Mouse (Mus musculus) hindbrain, postnatal 0 days (tissue): ENCODE measurements around the gene Rbmx2. TPM values are rescaled to one million over a fixed set of nuclear protein-coding genes. Genes with fewer than 3 reads are reported as not detected.

Source experiments
- ATAC-seq: fragments of 200-750 bp; cut with Nextera tagmentation; 2 replicates; pipeline ENCODE4 v1.8.0; 2017; ENCODE audit warnings: mild to moderate bottlenecking, moderate TSS enrichment, moderate library complexity
- DNase-seq: peaks from one replicate; pipeline ENCODE4 v3.0.0-alpha.2; 2015; ENCODE audit warnings: low spot score
- H3K27ac ChIP-seq: fragments of 300-500 bp; sonication (generic); 2 replicates; pipeline ENCODE4 v1.5.1; 2014; ENCODE audit warnings: mild to moderate bottlenecking
- H3K27me3 ChIP-seq: fragments of 300-500 bp; sonication (generic); 2 replicates; pipeline ENCODE4 v1.6.1; 2014; ENCODE audit warnings: low read length, mixed read lengths; ENCODE audit not compliant: insufficient read depth
- H3K36me3 ChIP-seq: fragments of 300-500 bp; sonication (generic); 2 replicates; pipeline ENCODE4 v1.6.1; 2014; ENCODE audit warnings: low read length, mixed read lengths; ENCODE audit not compliant: insufficient read depth
- H3K4me1 ChIP-seq: fragments of 300-500 bp; sonication (generic); 2 replicates; pipeline ENCODE4 v1.6.1; 2014; ENCODE audit warnings: antibody characterized with exemption, low read length, mixed read lengths; ENCODE audit not compliant: insufficient read depth
- H3K4me2 ChIP-seq: fragments of 300-500 bp; sonication (generic); 2 replicates; pipeline ENCODE4 v1.6.1; 2014; ENCODE audit warnings: low read depth, mild to moderate bottlenecking, low read length, moderate library complexity, mixed read lengths
- H3K4me3 ChIP-seq: fragments of 300-500 bp; sonication (generic); 2 replicates; pipeline ENCODE4 v1.5.1; 2014; ENCODE audit warnings: low read length
- H3K9ac ChIP-seq: fragments of 300-500 bp; sonication (generic); replicated peaks from 2 replicates; pipeline ENCODE4 v1.6.1; 2014; ENCODE audit warnings: mild to moderate bottlenecking, low read length, moderate library complexity, mixed read lengths
- H3K9me3 ChIP-seq: fragments of 300-500 bp; sonication (generic); 2 replicates; pipeline ENCODE4 v1.6.1; 2016; ENCODE audit warnings: low read length, mixed read lengths
- CTCF ChIP-seq: IDR thresholded peaks from 2 replicates; pipeline ENCODE4 v1.5.1; 2016; ENCODE audit warnings: antibody characterized with exemption, control low read depth, low read depth
- WGBS: fragments of 180-500 bp; shearing (Covaris S2); extraction: QIAGEN DNeasy Blood & Tissue Kit; methylation state at CpG from one replicate; pipeline ENCODE4 v1.1.7; 2014; 5-methylcytosine and 5-hydroxymethylcytosine counted together
- polyA plus RNA-seq: library from polyadenylated mRNA; unstranded; fragments of >200 nt; fragmentation: Nextera tagmentation; extraction: Ambion mirVana; gene quantifications from 2 replicates; pipeline ENCODE4 v1.2.1, GENCODE M21; 2015
- total RNA-seq: library from RNA; depleted of rRNA; stranded (reverse); fragments of >200 nt; gene quantifications from 2 replicates; pipeline ENCODE4 v1.2.3, GENCODE M21; 2014; rRNA removed

Gene Rbmx2
- total RNA-seq: 4.9 and 6.0 TPM in 2 replicates
- polyA plus RNA-seq: 23.7 and 28.2 TPM in 2 replicates

- Histone ChIP-seq H3K9me3 (no peaks in the 10 kb centered on the region), H3K27me3 (no peaks in the 10 kb centered on the region), H3K27ac (no peak within 1 kb of the TSS), H3K9ac (peak within 1 kb of the TSS; percentile 49), H3K4me1 (no peaks in the 10 kb centered on the region), H3K4me2 (peak within 1 kb of the TSS; percentile 52), H3K36me3 (no peaks in the 10 kb centered on the region), H3K4me3 (peak within 1 kb of the TSS; percentile 53)
- TF ChIP-seq CTCF: no peak
- 25% methylated on average over 42 of the region's 42 CpGs for WGBS
- peak; percentile 95 for DNase-seq
- peak; percentile 99 for ATAC-seq
Observed at GRCm38 (mm10) chrX:48694864-48695371, at the start of gene Rbmx2. Rbmx2 (plus strand) TSS chrX:48695004.

GRCm38 (mm10) chrX:48666807-48667206, 28.0 kb upstream of the Rbmx2 start:
- Histone ChIP-seq H3K27ac (no peak overlapping the region), H3K4me3 (no peak overlapping the region), H3K4me2 (no peak overlapping the region), H3K9ac (no peak overlapping the region), H3K9me3 (no peaks in the 10 kb centered on the region), H3K27me3 (no peaks in the 10 kb centered on the region), H3K36me3 (no peaks in the 10 kb centered on the region), H3K4me1 (no peaks in the 10 kb centered on the region)
- TF ChIP-seq CTCF: no peak
- 30% methylated on average over 6 of the region's 6 CpGs for WGBS
- DNase-seq (peak; percentile 24), ATAC-seq (peak; percentile 55)

DNA sequence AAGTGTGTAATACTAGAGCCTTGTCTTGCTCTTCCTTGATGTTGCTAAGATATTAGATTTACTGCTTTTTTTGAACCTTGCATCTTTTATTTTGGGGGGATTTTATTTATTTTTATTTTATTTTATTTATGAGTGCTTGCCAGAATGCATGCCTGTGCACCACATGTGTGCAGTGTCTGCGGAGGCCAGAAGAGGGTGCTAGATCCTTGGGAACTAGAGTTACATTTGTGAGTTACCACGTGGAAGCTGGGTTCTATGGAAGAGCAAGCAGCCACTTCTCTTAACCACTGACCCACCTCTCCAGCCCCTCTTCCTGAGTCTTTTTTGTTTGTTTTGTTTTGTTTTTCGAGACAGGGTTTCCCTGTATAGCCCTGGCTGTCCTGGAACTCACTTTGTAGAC, 25.2 kb upstream of the Rbmx2 start:
- DNase-seq (no peak), ATAC-seq (no peak)
- H3K9ac ChIP-seq: no peak overlapping the region
- H3K9me3 ChIP-seq: no peaks in the 10 kb centered on the region
- no peak overlapping the region for H3K4me2 ChIP-seq
- TF ChIP-seq CTCF: no peak; the same call in 1 of the 2 replicates
- H3K27ac ChIP-seq: no peak overlapping the region
- H3K27me3 ChIP-seq: no peaks in the 10 kb centered on the region
- no peaks in the 10 kb centered on the region for H3K4me1 ChIP-seq
- H3K36me3 ChIP-seq: no peaks in the 10 kb centered on the region
- WGBS: 65% methylated on average over 3 of the region's 3 CpGs
- no peak overlapping the region for H3K4me3 ChIP-seq

DNA sequence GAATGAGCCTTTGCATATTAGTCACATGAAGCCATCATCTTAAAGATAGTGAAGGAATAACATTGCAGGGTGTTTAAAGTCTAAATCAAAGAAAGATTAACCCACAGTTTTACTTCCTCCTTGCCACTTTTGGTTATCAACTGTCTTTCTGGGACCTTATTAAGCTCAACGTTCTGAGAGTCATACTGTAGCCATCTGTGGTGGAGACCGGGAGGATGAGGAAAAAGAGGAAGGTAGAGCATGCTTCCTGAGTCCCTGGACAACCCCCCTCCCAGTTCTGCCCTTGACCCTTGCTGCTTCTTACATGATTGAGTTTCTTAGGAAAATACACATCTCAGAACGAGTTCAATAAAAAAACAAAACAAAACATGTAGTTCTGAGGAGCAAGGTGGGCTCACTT, 23.1 kb upstream of the Rbmx2 start:
- Histone ChIP-seq H3K4me2 (no peak overlapping the region), H3K27me3 (no peaks in the 10 kb centered on the region), H3K9me3 (no peaks in the 10 kb centered on the region), H3K4me3 (no peak overlapping the region), H3K36me3 (no peaks in the 10 kb centered on the region), H3K9ac (no peak overlapping the region), H3K27ac (no peak overlapping the region), H3K4me1 (no peaks in the 10 kb centered on the region)
- WGBS: 74% methylated on average over 3 of the region's 3 CpGs
- ATAC-seq (no peak), DNase-seq (no peak)
- no peak for TF ChIP-seq CTCF

GRCm38 (mm10) chrX:48674171-48674570, 20.6 kb upstream of the Rbmx2 start, which contains the start of gene Gpr119:
Gpr119 (minus strand) TSS chrX:48674478.
- H3K9ac ChIP-seq: no peak within 1 kb of the TSS
- no peaks in the 10 kb centered on the region for H3K36me3 ChIP-seq
- H3K9me3 ChIP-seq: no peaks in the 10 kb centered on the region
- no peak within 1 kb of the TSS for H3K4me2 ChIP-seq
- 50% methylated on average over 4 of the region's 4 CpGs for WGBS
- no peak within 1 kb of the TSS for H3K27ac ChIP-seq
- no peaks in the 10 kb centered on the region for H3K27me3 ChIP-seq
- TF ChIP-seq CTCF: no peak
- peak; percentile 18 for DNase-seq
- no peaks in the 10 kb centered on the region for H3K4me1 ChIP-seq
- H3K4me3 ChIP-seq: no peak within 1 kb of the TSS
- no peak for ATAC-seq

DNA sequence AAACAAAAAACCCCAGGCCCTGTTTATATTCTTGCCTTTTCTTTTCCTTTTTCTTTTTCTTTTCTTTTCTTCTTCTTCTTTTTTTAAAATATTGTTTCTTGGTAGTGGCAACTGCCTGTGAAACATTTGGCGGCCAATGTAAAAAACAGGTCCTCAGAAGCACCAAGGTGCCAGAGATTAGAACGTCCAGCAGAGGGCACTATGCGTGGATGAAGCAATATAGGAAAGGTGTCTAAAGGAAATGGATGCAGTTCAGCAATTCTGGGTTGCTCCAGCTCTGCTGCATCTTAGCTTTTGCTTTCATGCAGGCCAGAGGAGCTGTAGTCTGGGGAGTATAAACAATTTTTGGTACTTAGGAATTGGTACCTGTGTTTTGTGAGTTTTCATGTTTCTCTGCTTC, 11.4 kb upstream of the Rbmx2 start:
- H3K4me3 ChIP-seq: no peak overlapping the region
- H3K9ac ChIP-seq: no peak overlapping the region
- no peaks in the 10 kb centered on the region for H3K9me3 ChIP-seq
- peak; percentile 69 for TF ChIP-seq CTCF
- 26% methylated on average over 3 of the region's 3 CpGs for WGBS
- ATAC-seq: no peak
- H3K36me3 ChIP-seq: no peaks in the 10 kb centered on the region
- peak; percentile 61 for DNase-seq
- H3K27me3 ChIP-seq: no peaks in the 10 kb centered on the region
- no peak overlapping the region for H3K4me2 ChIP-seq
- no peaks in the 10 kb centered on the region for H3K4me1 ChIP-seq
- no peak overlapping the region for H3K27ac ChIP-seq

GRCm38 (mm10) chrX:48683857-48684256, 10.9 kb upstream of the Rbmx2 start:
- no peak for DNase-seq
- no peaks in the 10 kb centered on the region for H3K9me3 ChIP-seq
- H3K9ac ChIP-seq: no peak overlapping the region
- no peaks in the 10 kb centered on the region for H3K36me3 ChIP-seq
- H3K27me3 ChIP-seq: no peaks in the 10 kb centered on the region
- no peak overlapping the region for H3K4me3 ChIP-seq
- no peak overlapping the region for H3K4me2 ChIP-seq
- H3K27ac ChIP-seq: no peak overlapping the region
- TF ChIP-seq CTCF: no peak
- H3K4me1 ChIP-seq: no peaks in the 10 kb centered on the region
- 74% methylated on average over 5 of the region's 5 CpGs for WGBS
- ATAC-seq: no peak
